Mouse (Mus musculus): ENCODE results near the gene Sh3pxd2a. TPM values are rescaled to one million over a fixed set of nuclear protein-coding genes. Genes with fewer than 3 reads are reported as not detected.

Gene Sh3pxd2a
- total and polyA plus RNA-seq, 3 experiments, result 3.9 to 11.3 TPM; not detected in 1

DNA sequence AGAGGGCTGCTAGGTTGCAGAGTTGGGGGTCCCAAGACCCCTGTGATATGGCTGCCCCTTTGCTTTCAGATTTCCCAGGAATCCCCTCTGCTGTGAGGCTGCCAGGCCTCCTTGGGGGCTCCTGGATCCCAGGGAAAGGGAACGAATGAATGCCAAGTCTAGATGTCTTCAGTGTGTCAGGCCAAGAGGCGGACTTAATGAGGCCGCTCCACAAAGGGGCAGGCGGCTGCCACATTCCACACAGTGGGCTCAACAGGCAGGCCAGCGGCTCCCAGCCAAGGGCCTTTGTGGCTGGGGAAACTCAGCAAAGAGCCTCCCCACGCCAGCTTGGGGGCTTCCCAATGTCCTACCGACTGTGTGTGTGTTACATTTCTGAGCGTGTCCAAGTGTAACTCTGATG lies 109.7 kb downstream of the Sh3pxd2a start:
- H3K9ac ChIP-seq (ENCODE audit: control insufficient read depth, low read depth, low read length, poor library complexity, severe bottlenecking), result no peak overlapping the region
- TF ChIP-seq ZKSCAN1 (IDR thresholded peaks at IDR 0.05; ENCODE audit: low read depth, low read length), result no peak
- TF ChIP-seq POLR2AphosphoS2 (IDR thresholded peaks at IDR 0.05; ENCODE audit: low read length), result no peak
- no peak for TF ChIP-seq GATA1 (IDR thresholded peaks at IDR 0.05; ENCODE audit: low read depth, low read length)
- TF ChIP-seq MYB (IDR thresholded peaks at IDR 0.05; ENCODE audit: low read depth, low read length), result no peak
- TF ChIP-seq ZNF384 (IDR thresholded peaks at IDR 0.05; ENCODE audit: low read depth, low read length), result no peak
- no peak for TF ChIP-seq MYC (IDR thresholded peaks at IDR 0.05; ENCODE audit: low read depth, low read length)
- TF ChIP-seq MAZ (IDR thresholded peaks at IDR 0.05; ENCODE audit: low read depth, low read length), result no peak
- TF ChIP-seq RCOR1 (IDR thresholded peaks at IDR 0.05; ENCODE audit: low read depth, low read length), result no peak
- TF ChIP-seq SMC3 (IDR thresholded peaks at IDR 0.05; ENCODE audit: low read depth, low read length), result no peak
- TF ChIP-seq KAT2A (conservative IDR thresholded peaks at IDR 0.05; ENCODE audit: low read depth, low read length), result no peak
- no peak for TF ChIP-seq BHLHE40 (IDR thresholded peaks at IDR 0.05; ENCODE audit: borderline replicate concordance, low read depth, low read length)
- TF ChIP-seq EP300 (IDR thresholded peaks at IDR 0.05; ENCODE audit: low read depth in 1 of 2, low read length in 2 of 2), result no peak
- no peak for TF ChIP-seq USF2 (IDR thresholded peaks at IDR 0.05; ENCODE audit: borderline replicate concordance in 1 of 2, insufficient read depth in 1 of 2, low read depth in 1 of 2, low read length in 2 of 2)
- no peak for TF ChIP-seq ZC3H11A (IDR thresholded peaks at IDR 0.05; ENCODE audit: low read depth, low read length)
- no peak for TF ChIP-seq TCF12 (IDR thresholded peaks at IDR 0.05; ENCODE audit: low read depth, low read length)
- no peak overlapping the region for H3K4me3 ChIP-seq (ENCODE audit: control insufficient read depth in 1 of 2, insufficient read depth in 1 of 2, low read depth in 2 of 2, low read length in 2 of 2)
- H3K27ac ChIP-seq (ENCODE audit: control insufficient read depth, low read depth, low read length), result no peak overlapping the region
- H3K36me3 ChIP-seq (ENCODE audit: control insufficient read depth in 1 of 2, insufficient read depth in 2 of 2, low read length in 2 of 2), result no peaks in the 10 kb centered on the region
- no peaks in the 10 kb centered on the region for H3K79me2 ChIP-seq (ENCODE audit: control insufficient read depth, insufficient read depth, low read length, poor library complexity)
- no peaks in the 10 kb centered on the region for H3K9me3 ChIP-seq (replicated peaks; ENCODE audit: insufficient read depth, low read length)
- DNase-seq (ENCODE audit: low read depth, low spot score), result no peak
- no peaks in the 10 kb centered on the region for H3K4me1 ChIP-seq (ENCODE audit: control insufficient read depth in 1 of 2, insufficient read depth in 2 of 2, low read length in 2 of 2)
- H3K27me3 ChIP-seq (ENCODE audit: control insufficient read depth in 1 of 2, insufficient read depth in 2 of 2, low read length in 2 of 2), result no peaks in the 10 kb centered on the region

DNA sequence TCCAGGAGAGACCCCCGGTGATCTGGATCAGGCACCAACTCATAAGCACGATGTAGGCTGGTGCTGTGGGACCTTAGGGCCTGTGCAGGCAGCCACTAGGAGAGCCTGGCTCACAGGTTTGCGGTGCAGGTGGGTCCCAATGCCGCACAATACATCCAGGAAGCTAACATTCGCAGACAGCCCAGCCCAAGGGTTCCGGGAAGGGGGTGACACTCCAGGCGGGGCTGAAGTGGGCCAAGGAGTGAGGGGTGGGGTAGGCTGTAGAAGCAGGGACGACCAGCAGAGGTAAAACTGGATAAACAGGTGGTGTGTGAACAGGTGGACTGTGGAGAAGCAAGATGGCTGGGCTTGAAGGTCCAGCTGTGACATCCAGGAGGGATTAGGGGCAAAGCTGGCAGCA lies 115.2 kb downstream of the Sh3pxd2a start:
- no peaks in the 10 kb centered on the region for H3K79me2 ChIP-seq (ENCODE audit: control insufficient read depth, insufficient read depth, low read length, poor library complexity)
- no peaks in the 10 kb centered on the region for H3K9me3 ChIP-seq (replicated peaks; ENCODE audit: insufficient read depth, low read length)
- H3K27ac ChIP-seq (ENCODE audit: control insufficient read depth, low read depth, low read length), result no peak overlapping the region
- no peak overlapping the region for H3K9ac ChIP-seq (ENCODE audit: control insufficient read depth, low read depth, low read length, poor library complexity, severe bottlenecking)
- H3K36me3 ChIP-seq (ENCODE audit: control insufficient read depth in 1 of 2, insufficient read depth in 2 of 2, low read length in 2 of 2), result no peaks in the 10 kb centered on the region
- TF ChIP-seq USF2 (IDR thresholded peaks at IDR 0.05; ENCODE audit: borderline replicate concordance in 1 of 2, insufficient read depth in 1 of 2, low read depth in 1 of 2, low read length in 2 of 2) (no peak), ZKSCAN1 (IDR thresholded peaks at IDR 0.05; ENCODE audit: low read depth, low read length) (no peak), ELF1 (IDR thresholded peaks at IDR 0.05; ENCODE audit: low read depth, low read length) (no peak), SIN3A (IDR thresholded peaks at IDR 0.05; ENCODE audit: low read length) (no peak)
- H3K4me3 ChIP-seq (ENCODE audit: control insufficient read depth in 1 of 2, insufficient read depth in 1 of 2, low read depth in 2 of 2, low read length in 2 of 2), result no peak overlapping the region
- DNase-seq (ENCODE audit: low read depth, low spot score), result no peak
- peaks cover 0 to 5% of the 10 kb centered on the region in 2 experiments; a peak in 2 of 4 replicates for H3K4me1 ChIP-seq (ENCODE audit: control insufficient read depth in 1 of 2, insufficient read depth in 2 of 2, low read length in 2 of 2)
- no peaks in the 10 kb centered on the region for H3K27me3 ChIP-seq (ENCODE audit: control insufficient read depth in 1 of 2, insufficient read depth in 2 of 2, low read length in 2 of 2)
